Mouse (Mus musculus): ENCODE results near the gene Slc35a3. TPM values are rescaled to one million over a fixed set of nuclear protein-coding genes. Genes with fewer than 3 reads are reported as not detected.

Gene Slc35a3
- polyA plus RNA-seq, 1 experiment from 2014 or later, result 11.2 TPM

Other genes starting within 250 kb of the Slc35a3 start
- 112 and 117 TPM in 2 replicates for gene Rtca, start 204.6 kb downstream of the Slc35a3 start, polyA plus RNA-seq (2014; fragmentation: Nextera tagmentation; extraction: Ambion mirVana)
- gene Dbt, start 199.8 kb downstream of the Slc35a3 start, polyA plus RNA-seq (2014; fragmentation: Nextera tagmentation; extraction: Ambion mirVana), result 13.5 and 14.4 TPM in 2 replicates
- gene Lrrc39, start 149.9 kb downstream of the Slc35a3 start, polyA plus RNA-seq (2014; fragmentation: Nextera tagmentation; extraction: Ambion mirVana), result 0.72 and 0.85 TPM in 2 replicates
- gene Sass6, start 117.8 kb downstream of the Slc35a3 start, polyA plus RNA-seq (2014; fragmentation: Nextera tagmentation; extraction: Ambion mirVana), result 41.4 and 42.6 TPM in 2 replicates
- 28.6 and 29.0 TPM in 2 replicates for gene Trmt13, start 98.2 kb downstream of the Slc35a3 start, polyA plus RNA-seq (2014; fragmentation: Nextera tagmentation; extraction: Ambion mirVana)
- 83.2 and 88.1 TPM in 2 replicates for gene Mfsd14a, start 50.2 kb downstream of the Slc35a3 start, polyA plus RNA-seq (2014; fragmentation: Nextera tagmentation; extraction: Ambion mirVana)
- gene Gm43191, start 31.6 kb downstream of the Slc35a3 start, polyA plus RNA-seq (2014; fragmentation: Nextera tagmentation; extraction: Ambion mirVana), result not detected in 2 replicates
- gene Agl, start 95.3 kb upstream of the Slc35a3 start, polyA plus RNA-seq (2014; fragmentation: Nextera tagmentation; extraction: Ambion mirVana), result 14.9 and 17.4 TPM in 2 replicates
- 11.3 and 12.2 TPM in 2 replicates for gene Frrs1, start 146.6 kb upstream of the Slc35a3 start, polyA plus RNA-seq (2014; fragmentation: Nextera tagmentation; extraction: Ambion mirVana)